Mouse (Mus musculus) c-Kit-positive CD71-negative TER-119-negative erythroid progenitor cells, embryonic 14.5 days (primary cell): ENCODE results near the gene Klf1.

ENCODE experiments used
- DNase-seq: peaks from one replicate; pipeline ENCODE4 v3.0.0-alpha.2; 2013; ENCODE audit warnings: low read depth

Gene Klf1

DNA sequence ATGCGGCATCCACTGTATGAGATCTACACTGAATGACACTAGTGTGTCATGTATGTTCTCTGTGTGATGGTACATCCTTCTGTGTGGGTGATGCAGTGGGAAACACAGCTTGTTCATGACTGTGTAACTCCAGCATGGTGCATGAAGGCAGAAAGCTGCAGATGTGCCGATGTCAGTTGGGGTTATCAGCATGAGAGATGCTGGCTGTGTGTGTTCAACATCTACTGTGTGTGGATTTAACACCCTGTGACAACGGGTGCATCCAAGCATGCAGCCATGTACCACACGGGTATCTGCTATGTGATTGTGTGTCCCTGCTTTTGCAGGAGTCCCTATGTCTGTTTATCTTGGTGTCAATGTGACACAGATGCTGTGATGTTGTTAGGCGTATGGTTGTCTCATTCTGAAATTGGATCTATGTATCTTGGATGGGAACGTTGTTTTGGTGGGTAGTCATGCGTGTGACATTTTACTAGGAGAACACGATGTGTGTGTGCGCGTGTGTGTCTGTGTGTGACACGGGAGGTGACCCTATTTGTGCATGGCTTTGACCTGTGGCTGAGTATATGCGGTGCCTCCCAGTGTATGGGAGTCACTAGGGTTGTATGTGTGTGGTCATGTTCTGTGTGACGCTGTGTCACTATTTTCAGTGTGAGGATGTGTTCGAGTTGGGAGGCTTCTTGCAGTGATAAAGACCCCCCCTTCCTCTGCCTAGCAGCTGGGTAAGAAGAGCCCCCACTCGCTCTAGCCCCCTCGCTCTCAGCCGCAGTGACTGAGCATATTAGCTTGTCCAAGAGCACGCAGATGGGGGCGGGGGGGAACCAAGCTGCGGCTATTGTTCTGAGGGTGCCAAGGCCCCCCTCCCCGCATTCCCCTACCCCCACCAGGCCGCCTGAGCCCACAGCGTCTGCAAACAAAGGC is 34.6 kb downstream of the Klf1 start:
- DNase-seq = no peak

DNA sequence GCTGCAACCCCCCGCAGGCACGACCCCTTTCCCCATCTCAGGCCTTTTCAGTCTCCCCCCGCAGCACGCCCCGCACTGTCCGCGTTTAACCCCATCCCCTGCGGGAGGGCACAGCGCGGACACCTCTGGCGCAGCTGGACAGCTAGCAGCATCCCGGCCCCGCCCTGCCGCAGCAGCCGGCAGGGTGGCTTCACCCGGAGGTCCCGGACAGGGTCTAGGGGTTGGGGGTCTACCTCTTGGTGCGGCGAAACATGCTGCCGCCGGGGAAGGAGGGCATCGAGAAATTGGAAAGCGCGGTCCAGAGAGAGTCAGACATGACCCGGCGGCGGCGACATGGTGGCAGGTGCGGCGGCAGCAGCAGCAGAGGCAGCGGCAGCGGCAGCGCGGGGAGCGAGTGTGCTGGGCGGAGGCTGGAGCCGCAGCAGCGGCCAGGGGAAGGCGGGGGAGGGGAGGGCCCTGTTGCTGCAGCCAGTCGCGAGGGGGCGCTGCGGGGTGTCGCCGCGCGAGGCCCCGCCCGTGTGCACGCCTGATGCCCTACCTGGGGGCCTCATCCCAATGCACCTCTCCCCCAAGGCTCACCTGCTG is 35.3 kb downstream of the Klf1 start, which contains the start of gene Mast1:
Gene Mast1, minus strand, starts transcription at position 398 of the 585 bp plus-strand sequence.
- DNase-seq = no peak

DNA sequence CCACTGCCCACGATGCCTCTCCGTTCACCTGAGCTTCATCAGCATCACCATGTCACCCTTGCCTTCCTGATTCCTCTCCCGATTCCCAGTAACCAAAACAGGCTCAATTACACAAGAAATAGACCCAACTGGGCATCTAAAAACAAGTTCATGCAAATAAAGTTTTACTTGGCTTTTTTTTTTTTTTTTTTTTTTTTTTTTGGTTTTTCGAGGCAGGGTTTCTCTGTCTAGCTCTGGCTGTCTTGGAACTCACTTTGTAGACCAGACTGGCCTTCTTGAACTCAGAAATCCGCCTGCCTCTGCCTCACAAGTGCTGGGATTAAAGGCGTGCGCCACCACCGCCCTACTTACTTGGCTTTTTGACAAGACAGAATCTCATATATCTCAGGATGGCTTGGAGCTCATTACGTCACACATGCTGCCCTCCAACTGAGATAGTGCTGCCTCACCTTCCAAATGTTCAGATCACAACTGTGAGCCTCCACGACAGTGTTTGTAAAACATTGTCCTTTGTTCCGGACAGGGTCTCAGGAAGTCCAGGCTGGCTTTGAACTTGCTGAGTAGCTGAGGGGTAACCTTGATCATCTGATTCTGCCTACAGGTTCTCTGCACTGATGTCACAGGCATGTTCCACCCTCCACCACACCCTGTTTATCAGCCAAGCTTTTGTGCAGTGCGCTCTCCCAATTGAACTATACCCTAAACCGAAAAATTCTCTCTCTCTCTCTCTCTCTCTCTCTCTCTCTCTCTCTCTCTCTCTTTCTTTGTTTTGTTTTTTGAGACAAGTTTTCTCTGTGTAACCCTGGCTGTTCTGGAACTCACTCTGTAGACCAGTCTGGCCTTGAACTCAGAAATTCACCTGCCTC is 36.1 kb downstream of the Klf1 start:
- no peak for DNase-seq

DNA sequence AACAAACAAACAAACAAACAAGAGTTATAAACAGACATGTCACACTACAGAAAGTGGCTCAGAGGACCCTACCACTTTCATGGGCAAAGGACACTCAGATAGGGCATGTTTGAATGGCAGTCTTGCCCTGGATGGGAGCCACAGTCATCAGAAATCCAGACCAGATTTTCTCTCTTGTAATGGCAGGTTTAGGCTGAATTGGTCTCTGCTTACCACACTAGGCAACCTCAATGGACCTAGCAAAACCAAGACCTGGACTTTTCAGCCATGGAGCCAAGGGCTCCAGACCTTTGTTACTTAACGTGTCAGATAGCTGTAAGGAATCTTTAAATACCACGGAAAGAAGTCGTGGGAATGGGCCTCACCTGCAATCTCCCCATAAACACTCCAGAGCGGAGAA is 42.0 kb downstream of the Klf1 start:
- DNase-seq = no peak

DNA sequence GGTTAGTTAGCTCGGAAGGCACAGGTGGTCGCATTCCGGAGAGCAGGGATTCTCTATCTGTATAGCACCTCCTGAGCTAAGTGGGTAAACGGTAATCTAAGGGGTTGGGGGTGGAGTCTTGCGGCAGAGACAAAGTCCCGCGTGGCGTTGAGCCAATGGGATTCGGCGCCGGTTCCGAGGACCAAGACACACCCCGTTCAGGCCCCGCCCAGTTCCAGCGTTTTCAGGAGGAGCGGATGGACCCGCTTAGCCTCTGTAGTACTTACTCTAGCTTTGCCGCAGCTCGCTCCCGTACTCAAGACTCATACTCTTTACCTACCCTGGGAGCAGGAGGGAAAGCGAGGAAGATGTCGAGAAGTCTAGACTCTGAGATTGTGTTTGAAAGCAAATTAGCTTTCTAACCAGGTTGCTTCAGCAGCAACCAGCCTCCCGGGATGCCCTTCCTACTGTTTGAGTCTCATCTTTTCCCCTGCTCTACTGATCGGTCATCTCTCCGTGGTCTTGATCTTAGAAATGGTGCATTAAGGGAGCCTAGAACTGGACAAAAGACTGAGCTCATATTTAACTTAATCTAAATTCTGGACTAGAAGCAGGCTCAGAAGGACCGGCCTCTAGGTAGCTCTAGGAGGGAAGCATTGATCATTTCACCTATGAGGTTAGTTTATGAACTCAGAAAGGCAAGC is 42.9 kb downstream of the Klf1 start:
- DNase-seq = peak; percentile 63

DNA sequence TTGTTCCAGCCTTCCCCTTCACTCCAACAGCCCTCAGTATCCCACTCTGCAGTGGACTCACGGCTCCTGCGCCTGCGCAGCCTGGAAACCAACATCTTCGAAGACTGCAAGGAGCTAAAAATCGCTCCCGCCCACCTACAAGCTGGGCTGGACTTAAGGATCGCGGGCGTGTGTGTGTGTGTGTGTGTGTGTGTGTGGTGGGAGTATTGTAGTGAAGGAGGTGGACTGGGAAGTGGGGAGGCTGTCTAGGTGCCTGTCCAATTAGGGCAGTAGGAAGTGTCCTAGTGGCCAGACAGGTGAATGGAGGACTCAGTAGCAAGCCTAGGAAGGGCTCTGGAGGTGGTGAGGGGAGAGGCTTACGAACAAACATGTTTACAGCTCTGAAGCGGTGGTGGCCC is 43.5 kb downstream of the Klf1 start:
- DNase-seq = no peak

DNA sequence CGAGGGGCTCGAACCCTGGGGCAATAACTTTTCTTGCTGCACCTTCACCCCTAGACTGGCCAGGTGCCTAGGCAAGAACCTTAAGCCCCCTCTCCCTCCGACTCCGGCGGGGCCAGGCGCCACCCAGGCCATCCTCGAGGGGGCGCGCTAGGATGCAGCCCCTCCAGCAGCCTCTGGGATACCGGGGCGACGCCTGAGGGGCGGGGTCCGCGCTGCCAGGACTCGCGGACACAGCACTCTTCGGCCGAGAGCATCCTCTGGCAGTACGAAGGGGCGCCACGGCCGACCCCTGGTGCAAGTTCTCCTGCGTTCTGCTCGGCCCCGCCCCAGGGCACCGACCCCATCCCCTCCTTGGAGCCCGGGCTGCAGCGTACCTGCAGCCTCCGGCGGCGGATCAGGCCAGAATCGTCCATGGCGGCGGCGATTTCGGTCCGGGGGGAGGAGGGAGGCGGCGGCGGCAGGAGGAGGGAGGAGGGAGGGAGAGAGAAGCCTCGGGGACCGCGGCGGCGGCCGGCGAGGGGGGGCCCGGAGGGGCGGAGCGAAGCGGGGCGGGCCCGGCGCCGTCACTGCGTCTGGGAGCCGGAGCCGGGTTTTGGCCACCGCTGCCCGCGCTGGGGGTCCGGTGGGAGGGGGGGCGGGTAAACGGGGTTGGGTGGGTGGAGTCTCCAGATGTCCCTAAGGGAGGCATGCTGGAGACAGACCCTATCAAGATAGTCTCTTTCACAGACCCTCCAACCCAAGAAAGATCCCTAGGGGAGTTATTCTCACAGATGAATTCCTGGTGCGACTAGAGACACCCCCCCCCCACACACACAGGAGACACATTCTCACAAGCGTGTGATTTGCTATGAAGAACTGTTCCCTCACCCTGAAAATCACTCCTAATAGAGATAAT is 44.2 kb downstream of the Klf1 start:
- DNase-seq = no peak

DNA sequence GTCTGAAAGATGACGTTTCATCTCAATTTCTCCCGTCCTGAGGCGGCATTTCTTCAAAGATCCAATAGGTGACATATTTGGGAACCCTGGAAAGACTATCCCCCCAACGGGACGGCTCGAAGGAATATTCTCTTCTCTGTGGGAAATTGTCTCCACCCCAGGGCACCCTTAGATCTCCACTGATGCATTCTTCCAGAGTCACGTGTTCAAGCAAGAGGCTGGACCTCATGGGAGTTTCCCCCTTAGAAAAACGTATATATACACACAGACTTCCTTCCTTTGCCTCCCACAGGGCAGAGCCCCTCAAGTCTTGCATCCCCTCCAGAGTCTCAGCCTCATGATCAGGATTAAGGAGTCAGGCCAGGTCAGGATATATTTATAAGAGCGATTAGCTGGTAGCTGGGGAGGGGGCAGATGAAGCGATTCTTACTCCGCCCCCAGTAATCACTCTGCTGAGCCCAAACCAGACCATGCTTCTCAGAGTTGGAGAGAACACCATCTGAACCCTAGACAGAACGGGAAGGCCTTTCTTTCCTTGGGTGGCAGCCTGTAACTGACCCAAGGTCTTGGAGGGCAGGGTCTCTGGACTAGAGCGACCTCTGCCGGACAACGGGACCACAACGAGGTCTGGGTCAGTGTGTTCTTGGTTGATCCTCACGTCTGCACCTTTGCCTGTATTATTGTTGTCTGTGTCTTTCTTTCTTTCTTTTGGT is 45.0 kb downstream of the Klf1 start, which contains the start of gene Rtbdn:
Gene Rtbdn, plus strand, starts transcription at position 464 of the 713 bp plus-strand sequence.
- DNase-seq = no peak

DNA sequence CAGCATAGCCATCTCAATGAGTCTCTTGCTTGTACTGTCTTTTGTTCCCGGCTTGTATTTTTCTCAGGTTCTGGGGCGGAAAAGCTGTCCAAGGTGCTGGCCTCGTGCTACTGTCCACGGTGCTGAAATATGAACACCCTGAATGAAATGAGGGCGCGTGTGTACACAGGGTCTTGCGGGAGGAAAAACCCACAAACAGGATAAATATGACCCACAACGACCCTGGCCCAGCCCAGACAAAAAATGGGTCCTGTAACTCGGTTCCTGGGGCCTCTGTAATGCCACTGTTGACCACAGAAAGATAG is 45.5 kb downstream of the Klf1 start:
- DNase-seq = peak; percentile 71

DNA sequence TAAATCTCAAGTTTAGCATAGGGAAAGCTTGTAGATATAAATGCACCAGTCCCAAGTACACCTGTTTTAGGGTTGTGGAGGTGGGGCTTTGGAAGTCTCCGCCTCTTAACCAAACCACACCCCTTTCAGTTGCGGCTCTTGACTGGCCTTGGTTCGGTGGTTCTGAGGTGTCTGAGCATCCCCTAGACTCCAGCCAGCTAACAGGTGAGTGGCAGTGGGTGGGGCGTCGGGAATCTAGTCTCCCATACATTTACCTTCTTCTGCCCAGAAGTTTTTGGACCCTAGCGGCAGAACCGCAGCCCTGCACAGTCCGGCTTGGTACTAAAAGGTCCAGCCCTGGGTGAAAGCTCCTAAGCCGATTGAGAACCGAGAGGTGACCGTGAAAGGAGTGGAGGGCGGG is 48.0 kb downstream of the Klf1 start:
- DNase-seq = no peak

DNA sequence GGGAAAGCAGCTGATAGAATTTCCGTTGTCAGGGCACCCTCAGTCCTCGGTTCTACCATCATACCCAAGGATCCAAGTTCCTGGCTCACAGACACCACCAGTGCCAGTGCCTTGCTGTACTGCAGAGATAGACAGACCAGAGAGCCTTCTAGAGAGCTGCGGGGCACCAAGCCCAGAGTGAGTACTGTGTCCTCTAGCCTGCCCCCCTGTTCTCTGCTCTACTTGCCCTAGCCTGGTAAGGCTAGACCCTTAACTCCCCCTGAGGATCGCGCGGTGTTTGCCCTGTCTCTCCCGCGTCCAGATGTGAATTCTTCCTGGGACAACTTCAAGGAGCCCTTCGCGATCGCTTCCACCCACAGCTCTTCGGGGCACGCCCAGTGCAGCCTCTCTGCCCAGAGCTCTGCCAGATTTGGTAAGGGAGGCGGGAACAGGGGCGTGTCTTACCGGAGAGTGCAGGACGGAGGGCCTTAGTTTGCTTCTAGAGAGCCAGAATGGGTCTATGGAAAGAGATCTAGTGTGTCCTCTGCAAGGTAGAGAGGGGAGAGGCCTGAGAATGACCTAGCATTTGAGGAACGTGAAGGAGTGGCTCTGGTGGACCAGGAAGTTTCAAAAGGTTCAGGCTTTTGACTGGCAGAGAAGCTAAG is 51.0 kb downstream of the Klf1 start:
- no peak for DNase-seq
